Mouse (Mus musculus): ENCODE data around the gene Anapc15-ps. TPM values are rescaled to one million over a fixed set of nuclear protein-coding genes. Genes with fewer than 3 reads are reported as not detected.
A peak's percentile ranks its signal among the peaks of the same experiment; 100 is the strongest.

Anapc15-ps gene
- polyA plus RNA-seq, 1 experiment from 2014 or later, result not detected

DNA sequence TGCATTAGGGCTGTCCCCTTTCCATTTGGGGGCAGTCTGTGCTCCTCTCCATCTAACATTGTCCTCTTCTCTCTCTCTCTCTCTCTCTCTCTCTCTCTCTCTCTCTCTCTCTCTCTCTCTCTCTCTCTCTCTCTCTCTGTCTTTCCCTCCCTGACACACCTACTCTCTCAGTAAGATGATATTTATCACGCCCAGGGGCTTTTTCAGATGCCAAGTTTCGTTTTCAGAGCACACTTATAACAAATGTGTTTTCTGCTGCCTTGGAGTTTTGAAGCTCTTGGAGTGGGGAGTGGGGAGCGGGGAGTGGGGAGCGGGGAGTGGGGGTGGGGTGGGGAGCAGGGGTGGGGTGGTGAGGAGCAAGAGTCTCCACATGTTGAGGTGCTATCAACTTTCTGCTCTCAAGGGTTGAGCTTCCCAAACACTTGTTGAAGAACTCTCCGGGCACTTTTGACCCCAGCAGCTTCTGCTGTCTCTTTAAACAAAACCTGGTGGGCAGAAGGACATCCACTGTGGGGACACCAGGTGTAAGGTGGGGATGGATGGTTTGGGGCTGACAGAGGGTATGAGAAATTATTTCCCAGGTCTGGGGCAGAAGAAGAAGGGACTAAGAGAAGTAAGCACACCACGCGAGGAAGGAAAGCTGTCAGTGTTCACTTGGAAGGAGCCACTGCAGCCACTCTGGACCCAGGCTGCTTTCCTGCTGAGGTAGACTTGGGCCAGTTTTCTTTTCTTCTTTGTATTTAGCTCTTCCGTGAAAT, 36.8 kb upstream of the Anapc15-ps start:
- Histone ChIP-seq H3K4me2 (ENCODE audit: low read depth) (no peak overlapping the region), H3K27ac (ENCODE audit: low read depth, low read length) (no peak overlapping the region), H3K9me3 (ENCODE audit: control insufficient read depth, low read length) (no peaks in the 10 kb centered on the region), H3K4me3 (ENCODE audit: low read depth, low read length) (no peak overlapping the region), H3K9ac (ENCODE audit: low read length) (no peak overlapping the region), H3K4me1 (ENCODE audit: control insufficient read depth, insufficient read depth, low read length) (peaks cover 6% of the 10 kb centered on the region; the same call in 1 of the 2 replicates), H3K27me3 (ENCODE audit: control insufficient read depth, insufficient read depth, low read length) (no peaks in the 10 kb centered on the region), H3K36me3 (ENCODE audit: control insufficient read depth, insufficient read depth, low read length) (no peaks in the 10 kb centered on the region)
- ATAC-seq (ENCODE audit: insufficient read depth, low FRiP score, low TSS enrichment) (no peak), DNase-seq (ENCODE audit: low spot score) (no peak)
- 62% methylated on average over 8 of the region's 8 CpGs for WGBS

DNA sequence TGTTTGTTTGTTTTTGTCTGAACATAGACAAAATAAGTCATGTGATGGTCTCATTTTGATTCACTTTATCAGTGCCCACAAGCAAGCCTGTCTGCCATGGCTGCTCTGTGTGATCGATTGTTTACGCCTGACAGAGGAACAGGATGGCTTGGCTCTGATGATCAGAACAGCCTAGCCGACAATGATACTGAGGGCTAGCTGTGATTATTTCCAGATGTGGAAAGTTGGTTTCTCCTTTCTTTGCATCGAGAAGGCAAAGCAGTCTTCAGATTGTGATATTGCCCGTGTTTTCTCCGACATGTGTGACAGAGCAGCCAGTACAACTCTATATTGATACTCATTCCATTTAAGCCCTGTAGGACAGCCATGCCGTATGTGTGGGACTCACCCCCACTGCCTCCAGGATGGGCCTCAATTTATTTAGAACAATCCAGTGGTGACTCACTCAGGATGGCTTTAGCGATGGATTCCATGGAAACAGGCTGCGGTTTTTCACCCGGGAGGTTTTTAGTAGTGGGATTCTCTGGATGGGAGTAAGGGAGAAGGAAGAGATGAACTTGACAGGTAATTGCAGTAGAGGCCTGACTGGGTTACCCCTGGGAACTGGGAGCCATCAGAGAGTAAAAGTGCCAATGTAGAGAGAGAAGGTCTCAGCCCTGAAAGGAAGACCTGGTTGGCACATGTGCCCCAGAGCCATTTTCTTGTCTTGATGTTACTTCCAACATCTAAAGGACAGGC, 36.1 kb upstream of the Anapc15-ps start:
- DNase-seq (ENCODE audit: low spot score), result no peak
- ATAC-seq (ENCODE audit: insufficient read depth, low FRiP score, low TSS enrichment), result no peak
- Histone ChIP-seq H3K27ac (ENCODE audit: low read depth, low read length) (no peak overlapping the region), H3K4me3 (ENCODE audit: low read depth, low read length) (no peak overlapping the region), H3K4me1 (ENCODE audit: control insufficient read depth, insufficient read depth, low read length) (peaks cover 6% of the 10 kb centered on the region; the same call in 1 of the 2 replicates), H3K36me3 (ENCODE audit: control insufficient read depth, insufficient read depth, low read length) (no peaks in the 10 kb centered on the region), H3K9ac (ENCODE audit: low read length) (no peak overlapping the region), H3K4me2 (ENCODE audit: low read depth) (no peak overlapping the region), H3K27me3 (ENCODE audit: control insufficient read depth, insufficient read depth, low read length) (no peaks in the 10 kb centered on the region), H3K9me3 (ENCODE audit: control insufficient read depth, low read length) (no peaks in the 10 kb centered on the region)
- 60% methylated on average over 10 of the region's 10 CpGs for WGBS

DNA sequence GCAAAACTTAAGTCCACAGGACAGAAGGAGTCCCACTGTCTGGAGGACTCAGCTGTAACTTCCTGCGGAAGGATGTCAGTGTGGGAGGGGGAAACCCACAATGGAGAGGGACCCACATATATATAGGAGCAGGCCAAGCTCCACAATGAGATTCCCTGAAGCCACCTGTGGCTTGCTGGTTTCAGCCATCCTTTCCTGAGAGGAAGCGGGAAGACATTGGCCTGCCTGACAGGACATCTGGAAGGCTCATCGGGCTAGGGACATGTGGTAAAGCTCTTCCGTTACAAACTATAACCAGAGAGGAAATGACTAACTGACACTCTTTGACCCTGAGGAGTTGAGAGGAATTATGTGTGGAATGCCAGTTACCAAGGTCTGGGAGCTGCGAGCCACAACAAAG, 34.8 kb upstream of the Anapc15-ps start:
- WGBS, result 54% methylated on average over 5 of the region's 5 CpGs
- H3K9ac ChIP-seq (ENCODE audit: low read length), result no peak overlapping the region
- no peak for DNase-seq (ENCODE audit: low spot score)
- no peak for ATAC-seq (ENCODE audit: insufficient read depth, low FRiP score, low TSS enrichment)
- no peaks in the 10 kb centered on the region for H3K27me3 ChIP-seq (ENCODE audit: control insufficient read depth, insufficient read depth, low read length)
- H3K9me3 ChIP-seq (ENCODE audit: control insufficient read depth, low read length), result no peaks in the 10 kb centered on the region
- no peak overlapping the region for H3K4me3 ChIP-seq (ENCODE audit: low read depth, low read length)
- H3K4me1 ChIP-seq (ENCODE audit: control insufficient read depth, insufficient read depth, low read length), result peaks cover 6% of the 10 kb centered on the region; the same call in 1 of the 2 replicates
- 0 out of 2 replicates have a peak overlapping the region, but pooled peaks have one; percentile 7 for H3K27ac ChIP-seq (ENCODE audit: low read depth, low read length)
- no peak overlapping the region for H3K4me2 ChIP-seq (ENCODE audit: low read depth)
- H3K36me3 ChIP-seq (ENCODE audit: control insufficient read depth, insufficient read depth, low read length), result no peaks in the 10 kb centered on the region

DNA sequence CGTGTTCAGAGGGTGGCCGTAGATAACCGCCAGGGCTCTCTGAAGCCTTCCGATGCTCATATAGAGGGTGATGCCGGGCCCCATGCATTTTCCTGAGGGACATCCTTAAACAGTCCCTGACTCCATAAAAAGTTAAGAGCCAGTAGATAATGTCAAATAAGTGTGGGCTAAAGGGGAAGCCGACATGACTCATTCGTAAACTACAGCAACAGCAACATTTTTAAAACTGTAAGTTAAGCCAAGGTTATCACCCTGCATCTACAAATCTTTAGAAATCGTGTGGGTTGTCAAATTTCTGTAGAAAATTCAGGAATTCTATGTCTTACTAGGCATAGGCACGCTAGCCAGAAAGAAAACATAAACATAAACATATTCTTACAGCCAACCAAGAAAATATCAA, 33.6 kb upstream of the Anapc15-ps start:
- ATAC-seq (ENCODE audit: insufficient read depth, low FRiP score, low TSS enrichment) (no peak), DNase-seq (ENCODE audit: low spot score) (no peak)
- Histone ChIP-seq H3K4me2 (ENCODE audit: low read depth) (no peak overlapping the region), H3K4me3 (ENCODE audit: low read depth, low read length) (no peak overlapping the region), H3K36me3 (ENCODE audit: control insufficient read depth, insufficient read depth, low read length) (no peaks in the 10 kb centered on the region), H3K9me3 (ENCODE audit: control insufficient read depth, low read length) (no peaks in the 10 kb centered on the region), H3K27me3 (ENCODE audit: control insufficient read depth, insufficient read depth, low read length) (no peaks in the 10 kb centered on the region), H3K4me1 (ENCODE audit: control insufficient read depth, insufficient read depth, low read length) (peaks cover 6% of the 10 kb centered on the region; the same call in 1 of the 2 replicates), H3K9ac (ENCODE audit: low read length) (no peak overlapping the region), H3K27ac (ENCODE audit: low read depth, low read length) (no peak overlapping the region)
- WGBS, result 93% methylated on average over 9 of the region's 9 CpGs

DNA sequence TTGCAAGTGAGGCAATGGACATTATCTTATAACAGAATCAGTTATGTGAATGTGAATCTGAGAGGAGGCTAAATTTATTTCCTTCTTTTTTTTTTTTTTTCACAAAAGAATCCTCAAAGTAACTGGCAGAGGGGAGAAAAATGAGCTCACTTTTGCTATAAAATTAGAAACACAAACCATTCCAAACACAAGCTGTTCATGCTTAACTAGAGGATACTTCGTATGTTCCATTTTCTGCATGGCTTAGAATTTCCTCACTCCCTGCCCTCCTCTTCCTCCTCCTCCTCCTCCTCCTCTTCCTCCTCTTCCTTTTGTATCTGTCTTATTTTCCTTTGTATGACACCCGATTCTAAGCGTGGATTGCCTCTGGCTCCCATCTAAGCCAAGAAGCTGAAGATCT, 32.5 kb upstream of the Anapc15-ps start:
- Histone ChIP-seq H3K4me1 (ENCODE audit: control insufficient read depth, insufficient read depth, low read length) (peaks cover 6% of the 10 kb centered on the region; the same call in 1 of the 2 replicates), H3K4me2 (ENCODE audit: low read depth) (no peak overlapping the region), H3K27ac (ENCODE audit: low read depth, low read length) (no peak overlapping the region), H3K9me3 (ENCODE audit: control insufficient read depth, low read length) (no peaks in the 10 kb centered on the region), H3K27me3 (ENCODE audit: control insufficient read depth, insufficient read depth, low read length) (no peaks in the 10 kb centered on the region), H3K9ac (ENCODE audit: low read length) (no peak overlapping the region), H3K36me3 (ENCODE audit: control insufficient read depth, insufficient read depth, low read length) (no peaks in the 10 kb centered on the region), H3K4me3 (ENCODE audit: low read depth, low read length) (no peak overlapping the region)
- no peak for DNase-seq (ENCODE audit: low spot score)
- 89% methylated on average over 3 of the region's 3 CpGs for WGBS
- ATAC-seq (ENCODE audit: insufficient read depth, low FRiP score, low TSS enrichment), result no peak

DNA sequence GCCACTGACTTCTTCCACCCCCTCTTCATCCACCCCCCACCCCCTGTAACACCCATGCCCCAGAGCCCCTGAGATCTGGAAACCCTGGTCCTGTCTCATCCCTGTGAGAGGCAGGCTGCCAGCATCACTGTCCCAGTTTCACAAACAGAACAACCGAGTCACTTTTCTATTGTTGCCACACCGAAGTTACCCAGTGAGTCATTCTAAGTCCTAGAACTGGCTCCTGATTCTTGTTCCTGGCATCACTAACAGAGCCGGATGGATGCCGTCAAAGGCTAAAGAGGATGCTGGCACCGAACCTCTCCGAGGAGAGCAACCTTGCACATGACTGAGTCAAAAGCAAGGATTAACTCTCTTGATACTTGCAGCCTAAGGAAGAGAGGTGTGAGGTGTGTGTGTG, 31.6 kb upstream of the Anapc15-ps start:
- Histone ChIP-seq H3K9me3 (ENCODE audit: control insufficient read depth, low read length) (no peaks in the 10 kb centered on the region), H3K4me2 (ENCODE audit: low read depth) (no peak overlapping the region), H3K4me3 (ENCODE audit: low read depth, low read length) (no peak overlapping the region), H3K36me3 (ENCODE audit: control insufficient read depth, insufficient read depth, low read length) (no peaks in the 10 kb centered on the region), H3K9ac (ENCODE audit: low read length) (no peak overlapping the region), H3K27ac (ENCODE audit: low read depth, low read length) (no peak overlapping the region), H3K27me3 (ENCODE audit: control insufficient read depth, insufficient read depth, low read length) (no peaks in the 10 kb centered on the region), H3K4me1 (ENCODE audit: control insufficient read depth, insufficient read depth, low read length) (no peaks in the 10 kb centered on the region)
- 97% methylated on average over 6 of the region's 6 CpGs for WGBS
- no peak for DNase-seq (ENCODE audit: low spot score)
- no peak for ATAC-seq (ENCODE audit: insufficient read depth, low FRiP score, low TSS enrichment)

DNA sequence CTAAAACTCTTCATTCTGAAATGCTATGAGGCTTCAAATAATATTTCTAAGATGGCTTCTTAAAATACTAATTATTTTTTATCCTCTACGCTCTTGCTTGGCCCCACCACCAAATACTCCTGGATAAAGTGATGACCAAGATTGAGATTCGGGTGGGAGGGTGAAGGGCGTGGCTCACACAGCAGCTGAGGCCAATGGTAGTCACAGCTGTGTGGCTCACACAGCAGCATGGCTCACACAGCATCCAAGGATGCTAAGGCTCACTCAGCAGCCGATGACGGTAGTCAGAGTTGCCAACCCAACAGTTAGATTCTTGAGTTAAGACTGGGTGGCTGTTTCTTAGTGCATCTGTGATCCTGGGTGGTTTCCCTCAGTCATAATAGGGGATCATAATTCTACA, 30.5 kb upstream of the Anapc15-ps start:
- Histone ChIP-seq H3K27me3 (ENCODE audit: control insufficient read depth, insufficient read depth, low read length) (no peaks in the 10 kb centered on the region), H3K4me1 (ENCODE audit: control insufficient read depth, insufficient read depth, low read length) (no peaks in the 10 kb centered on the region), H3K36me3 (ENCODE audit: control insufficient read depth, insufficient read depth, low read length) (no peaks in the 10 kb centered on the region), H3K9ac (ENCODE audit: low read length) (no peak overlapping the region), H3K4me2 (ENCODE audit: low read depth) (no peak overlapping the region), H3K9me3 (ENCODE audit: control insufficient read depth, low read length) (no peaks in the 10 kb centered on the region), H3K27ac (ENCODE audit: low read depth, low read length) (no peak overlapping the region), H3K4me3 (ENCODE audit: low read depth, low read length) (no peak overlapping the region)
- DNase-seq (ENCODE audit: low spot score), result no peak
- no peak for ATAC-seq (ENCODE audit: insufficient read depth, low FRiP score, low TSS enrichment)
- WGBS, result 96% methylated on average over 5 of the region's 5 CpGs

DNA sequence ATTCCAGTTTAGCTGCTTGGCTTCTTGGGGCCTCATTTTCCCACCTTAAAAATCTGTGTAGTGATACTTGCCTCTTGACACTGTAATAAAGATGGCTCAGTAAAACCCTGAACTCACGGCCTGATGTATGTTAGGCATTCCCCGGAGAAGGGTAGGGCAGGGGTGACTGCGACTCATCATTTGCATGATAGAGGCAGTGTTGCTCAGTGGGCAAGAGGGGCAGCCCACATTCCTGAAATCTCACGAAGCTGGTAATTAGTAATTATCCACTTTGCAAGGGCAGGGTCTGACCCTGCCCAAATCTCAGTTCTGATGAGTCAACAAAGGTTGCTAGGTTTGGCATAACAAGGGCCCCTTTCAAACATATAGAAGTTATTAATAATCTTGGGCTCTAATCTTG, 27.2 kb upstream of the Anapc15-ps start:
- WGBS, result 48% methylated on average over 4 of the region's 4 CpGs
- no peaks in the 10 kb centered on the region for H3K9me3 ChIP-seq (ENCODE audit: control insufficient read depth, low read length)
- H3K27me3 ChIP-seq (ENCODE audit: control insufficient read depth, insufficient read depth, low read length), result no peaks in the 10 kb centered on the region

More for the DNA sequence above, 27.2 kb upstream of the Anapc15-ps start:
- no peaks in the 10 kb centered on the region for H3K36me3 ChIP-seq (ENCODE audit: control insufficient read depth, insufficient read depth, low read length)
- ATAC-seq (ENCODE audit: insufficient read depth, low FRiP score, low TSS enrichment) (no peak), DNase-seq (ENCODE audit: low spot score) (no peak)
- no peak overlapping the region for H3K9ac ChIP-seq (ENCODE audit: low read length)
- no peaks in the 10 kb centered on the region for H3K4me1 ChIP-seq (ENCODE audit: control insufficient read depth, insufficient read depth, low read length)
- no peak overlapping the region for H3K4me2 ChIP-seq (ENCODE audit: low read depth)
- no peak overlapping the region for H3K27ac ChIP-seq (ENCODE audit: low read depth, low read length)
- no peak overlapping the region for H3K4me3 ChIP-seq (ENCODE audit: low read depth, low read length)
